Mouse (Mus musculus): Measurements from ENCODE around the gene Lpgat1. TPM values are rescaled to one million over a fixed set of nuclear protein-coding genes. Genes with fewer than 3 reads are reported as not detected.

Gene Lpgat1
- polyA plus RNA-seq, 1 experiment = 9.2 TPM

DNA sequence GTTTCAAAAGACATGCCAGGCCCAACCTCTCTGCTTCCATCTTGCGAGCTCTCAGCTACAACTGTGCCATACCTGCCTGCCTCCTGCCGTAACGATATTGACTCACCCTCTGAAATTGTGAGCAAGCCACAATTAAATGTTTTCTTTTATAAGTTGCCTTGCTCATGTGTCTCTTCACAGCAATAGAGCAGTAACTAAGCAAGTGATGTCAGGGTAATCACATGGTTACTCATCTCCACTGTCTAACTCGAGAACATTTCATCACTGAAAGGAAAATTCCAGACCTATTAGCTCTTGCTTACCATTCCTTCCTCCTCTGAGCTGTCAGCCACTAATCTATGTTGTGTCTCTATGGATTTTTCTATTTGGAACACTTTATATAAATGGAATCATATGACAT is 15.0 kb downstream of the Lpgat1 start:
- no peak overlapping the region for H3K27ac ChIP-seq (ENCODE audit: insufficient read depth, low read length)
- no peaks in the 10 kb centered on the region for H3K27me3 ChIP-seq (ENCODE audit: control insufficient read depth, insufficient read depth, low read length)
- peaks cover 4% of the 10 kb centered on the region; the same call in 1 of the 2 replicates for H3K4me1 ChIP-seq (ENCODE audit: control insufficient read depth, insufficient read depth, insufficient read length)
- TF ChIP-seq CTCF (IDR thresholded peaks at IDR 0.05; ENCODE audit: extremely low read depth, insufficient read depth, insufficient read length, insufficient replicate concordance) (no peak), POLR2A (IDR thresholded peaks at IDR 0.05; ENCODE audit: low read depth, low read length) (no peak)
- peaks cover 12% of the 10 kb centered on the region for H3K36me3 ChIP-seq (ENCODE audit: control insufficient read depth, insufficient read depth, low read length)
- 92% methylated on average over 4 of the region's 4 CpGs for WGBS
- DNase-seq (ENCODE audit: low read depth in 1 of 2, low spot score in 2 of 2) = no peak
- no peak overlapping the region for H3K4me3 ChIP-seq (ENCODE audit: extremely low read depth, insufficient read depth, insufficient read length)

GRCm38 (mm10) chr1:191733822-191734221 is 16.2 kb downstream of the Lpgat1 start:
- Histone ChIP-seq H3K27me3 (ENCODE audit: control insufficient read depth, insufficient read depth, low read length) (no peaks in the 10 kb centered on the region), H3K4me1 (ENCODE audit: control insufficient read depth, insufficient read depth, insufficient read length) (peaks cover 4% of the 10 kb centered on the region; the same call in 1 of the 2 replicates), H3K4me3 (ENCODE audit: extremely low read depth, insufficient read depth, insufficient read length) (no peak overlapping the region), H3K27ac (ENCODE audit: insufficient read depth, low read length) (no peak overlapping the region), H3K36me3 (ENCODE audit: control insufficient read depth, insufficient read depth, low read length) (peaks cover 7% of the 10 kb centered on the region; the same call in 1 of the 2 replicates)
- no peak for DNase-seq (ENCODE audit: low read depth in 1 of 2, low spot score in 2 of 2)
- TF ChIP-seq POLR2A (IDR thresholded peaks at IDR 0.05; ENCODE audit: low read depth, low read length) (no peak), CTCF (IDR thresholded peaks at IDR 0.05; ENCODE audit: extremely low read depth, insufficient read depth, insufficient read length, insufficient replicate concordance) (no peak)
- WGBS = 72% methylated on average over 4 of the region's 4 CpGs

DNA sequence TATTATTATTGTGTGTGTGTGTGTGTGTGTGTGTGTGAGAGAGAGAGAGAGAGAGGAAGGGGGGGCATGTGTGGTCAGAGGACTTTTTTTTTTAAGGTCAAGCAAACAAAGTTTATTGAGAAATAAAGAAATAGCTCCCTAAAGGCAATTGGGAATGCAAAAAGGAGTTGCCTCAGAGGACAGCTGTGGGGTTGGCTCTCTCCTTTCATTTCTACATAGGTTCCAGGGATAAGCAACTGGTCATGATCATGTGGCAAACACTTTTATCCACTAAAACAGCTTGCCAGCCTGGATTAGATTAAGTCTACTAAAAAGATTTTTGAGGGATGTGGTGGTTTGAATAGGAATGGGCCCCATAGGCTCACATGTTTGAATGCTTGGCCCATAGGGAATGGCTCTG is 18.8 kb downstream of the Lpgat1 start:
- H3K27ac ChIP-seq (ENCODE audit: insufficient read depth, low read length) = no peak overlapping the region
- peaks cover 2% of the 10 kb centered on the region; the same call in 1 of the 2 replicates for H3K36me3 ChIP-seq (ENCODE audit: control insufficient read depth, insufficient read depth, low read length)
- no peak overlapping the region for H3K4me3 ChIP-seq (ENCODE audit: extremely low read depth, insufficient read depth, insufficient read length)
- peaks cover 4% of the 10 kb centered on the region; the same call in 1 of the 2 replicates for H3K4me1 ChIP-seq (ENCODE audit: control insufficient read depth, insufficient read depth, insufficient read length)
- TF ChIP-seq CTCF (IDR thresholded peaks at IDR 0.05; ENCODE audit: extremely low read depth, insufficient read depth, insufficient read length, insufficient replicate concordance) (no peak), POLR2A (IDR thresholded peaks at IDR 0.05; ENCODE audit: low read depth, low read length) (no peak)
- DNase-seq (ENCODE audit: low read depth in 1 of 2, low spot score in 2 of 2) = no peak
- H3K27me3 ChIP-seq (ENCODE audit: control insufficient read depth, insufficient read depth, low read length) = no peaks in the 10 kb centered on the region

GRCm38 (mm10) chr1:191737871-191738270 is 20.2 kb downstream of the Lpgat1 start:
- Histone ChIP-seq H3K4me1 (ENCODE audit: control insufficient read depth, insufficient read depth, insufficient read length) (peaks cover 4% of the 10 kb centered on the region; the same call in 1 of the 2 replicates), H3K27me3 (ENCODE audit: control insufficient read depth, insufficient read depth, low read length) (no peaks in the 10 kb centered on the region), H3K36me3 (ENCODE audit: control insufficient read depth, insufficient read depth, low read length) (peaks cover 2% of the 10 kb centered on the region; the same call in 1 of the 2 replicates), H3K27ac (ENCODE audit: insufficient read depth, low read length) (no peak overlapping the region), H3K4me3 (ENCODE audit: extremely low read depth, insufficient read depth, insufficient read length) (no peak overlapping the region)
- DNase-seq (ENCODE audit: low read depth in 1 of 2, low spot score in 2 of 2) = no peak
- no peak for TF ChIP-seq POLR2A (IDR thresholded peaks at IDR 0.05; ENCODE audit: low read depth, low read length)
- TF ChIP-seq CTCF (IDR thresholded peaks at IDR 0.05; ENCODE audit: extremely low read depth, insufficient read depth, insufficient read length, insufficient replicate concordance) = no peak
- WGBS = 90% methylated on average over 6 of the region's 6 CpGs

- H3K27ac ChIP-seq (ENCODE audit: insufficient read depth, low read length) = no peak overlapping the region
- no peaks in the 10 kb centered on the region for H3K27me3 ChIP-seq (ENCODE audit: control insufficient read depth, insufficient read depth, low read length)
- no peak for TF ChIP-seq POLR2A (IDR thresholded peaks at IDR 0.05; ENCODE audit: low read depth, low read length)
- no peak for TF ChIP-seq CTCF (IDR thresholded peaks at IDR 0.05; ENCODE audit: extremely low read depth, insufficient read depth, insufficient read length, insufficient replicate concordance)
- no peak overlapping the region for H3K4me3 ChIP-seq (ENCODE audit: extremely low read depth, insufficient read depth, insufficient read length)
- peaks cover 4% of the 10 kb centered on the region; the same call in 1 of the 2 replicates for H3K4me1 ChIP-seq (ENCODE audit: control insufficient read depth, insufficient read depth, insufficient read length)
- 91% methylated on average over 2 of the region's 2 CpGs for WGBS
- peaks cover 2% of the 10 kb centered on the region; the same call in 1 of the 2 replicates for H3K36me3 ChIP-seq (ENCODE audit: control insufficient read depth, insufficient read depth, low read length)
- DNase-seq (ENCODE audit: low read depth in 1 of 2, low spot score in 2 of 2) = no peak
Observed at GRCm38 (mm10) chr1:191738726-191739125, 21.1 kb downstream of the Lpgat1 start.

DNA sequence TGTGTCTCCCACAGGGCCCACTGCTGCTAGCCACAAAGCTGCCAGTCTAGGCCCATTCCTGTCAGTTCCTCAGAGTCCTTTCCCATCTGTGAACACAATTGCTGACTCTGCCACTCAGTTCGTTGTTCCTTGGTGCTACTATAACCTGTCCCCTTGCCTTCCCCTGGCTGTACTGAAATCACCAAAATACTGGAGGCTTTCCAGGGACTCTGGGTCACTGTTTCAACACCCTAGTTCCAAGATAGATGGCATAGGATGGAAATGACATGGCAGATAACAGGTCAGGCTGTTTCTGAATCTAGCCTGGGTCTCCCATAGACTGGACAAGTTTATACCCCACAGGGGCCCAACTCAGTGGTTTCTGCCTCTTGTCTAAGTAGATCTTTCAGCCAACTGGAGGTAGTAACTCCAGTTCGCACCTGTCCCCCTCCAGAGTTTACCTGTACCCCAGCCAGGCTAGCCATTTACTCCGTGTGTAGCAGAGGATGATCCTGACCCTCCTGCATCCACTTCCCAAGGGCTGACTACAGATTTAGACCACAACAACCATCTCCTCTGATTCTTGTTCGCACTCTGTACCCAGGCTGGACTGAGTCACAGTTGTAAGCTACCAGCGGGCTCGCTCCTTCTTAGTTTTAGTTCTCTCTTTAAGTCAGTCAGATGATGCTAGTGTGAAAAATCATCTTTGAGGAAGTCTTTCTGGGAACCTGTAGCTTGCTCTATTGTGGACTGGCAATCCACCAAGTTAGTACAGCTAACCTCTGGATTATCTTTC is 23.1 kb downstream of the Lpgat1 start:
- DNase-seq (ENCODE audit: low read depth in 1 of 2, low spot score in 2 of 2) = no peak
- H3K4me3 ChIP-seq (ENCODE audit: extremely low read depth, insufficient read depth, insufficient read length) = no peak overlapping the region
- H3K27ac ChIP-seq (ENCODE audit: insufficient read depth, low read length) = peak overlapping the region; percentile 45
- WGBS = 59% methylated on average over 6 of the region's 6 CpGs
- no peaks in the 10 kb centered on the region; the same call in none of the 2 replicates for H3K36me3 ChIP-seq (ENCODE audit: control insufficient read depth, insufficient read depth, low read length)
- 0 out of 2 replicates have a peak, but pooled peaks cover 4% of the 10 kb centered on the region for H3K4me1 ChIP-seq (ENCODE audit: control insufficient read depth, insufficient read depth, insufficient read length)
- no peaks in the 10 kb centered on the region for H3K27me3 ChIP-seq (ENCODE audit: control insufficient read depth, insufficient read depth, low read length)
- TF ChIP-seq POLR2A (IDR thresholded peaks at IDR 0.05; ENCODE audit: low read depth, low read length) = no peak
- no peak for TF ChIP-seq CTCF (IDR thresholded peaks at IDR 0.05; ENCODE audit: extremely low read depth, insufficient read depth, insufficient read length, insufficient replicate concordance)

DNA sequence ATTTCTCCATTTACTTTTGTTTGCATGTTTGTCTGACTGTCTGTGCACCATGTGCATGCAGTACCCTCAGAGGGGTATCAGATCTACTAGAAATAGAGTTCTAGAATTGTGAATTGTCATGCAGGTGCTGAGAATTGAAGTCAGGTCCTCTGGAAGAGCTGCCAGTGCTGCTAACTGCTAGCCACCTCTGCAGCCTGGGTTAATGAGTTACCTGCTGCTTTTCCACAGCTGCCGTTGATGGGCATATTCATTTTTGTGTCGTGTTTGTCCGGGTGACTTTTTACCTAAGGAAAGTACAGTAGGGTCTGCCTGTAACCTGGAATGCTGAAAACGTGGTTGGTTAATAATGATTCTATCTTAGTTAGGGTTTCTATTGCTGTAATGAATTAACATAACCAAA is 24.0 kb downstream of the Lpgat1 start:
- no peak overlapping the region for H3K27ac ChIP-seq (ENCODE audit: insufficient read depth, low read length)
- no peaks in the 10 kb centered on the region for H3K27me3 ChIP-seq (ENCODE audit: control insufficient read depth, insufficient read depth, low read length)
- no peak for DNase-seq (ENCODE audit: low read depth in 1 of 2, low spot score in 2 of 2)
- TF ChIP-seq CTCF (IDR thresholded peaks at IDR 0.05; ENCODE audit: extremely low read depth, insufficient read depth, insufficient read length, insufficient replicate concordance) = no peak
- TF ChIP-seq POLR2A (IDR thresholded peaks at IDR 0.05; ENCODE audit: low read depth, low read length) = no peak
- WGBS = 90% methylated on average over 4 of the region's 4 CpGs
- no peaks in the 10 kb centered on the region; the same call in none of the 2 replicates for H3K36me3 ChIP-seq (ENCODE audit: control insufficient read depth, insufficient read depth, low read length)
- no peak overlapping the region for H3K4me3 ChIP-seq (ENCODE audit: extremely low read depth, insufficient read depth, insufficient read length)
- H3K4me1 ChIP-seq (ENCODE audit: control insufficient read depth, insufficient read depth, insufficient read length) = 0 out of 2 replicates have a peak, but pooled peaks cover 1% of the 10 kb centered on the region

Data from spleen, adult 2 months (tissue).